Mouse (Mus musculus) kidney, adult 2 months (tissue): ENCODE data around the gene Pmm1.

ENCODE experiments used
- CTCF ChIP-seq: fragments of 200-500 bp; conservative IDR thresholded peaks from 2 replicates; pipeline ENCODE4 v1.5.1; 2011; ENCODE audit warnings: low read depth, mild to moderate bottlenecking, control low read depth, low read length, moderate library complexity, mixed read lengths; ENCODE audit not compliant: insufficient read depth, insufficient read length
- POLR2A ChIP-seq: fragments of 200-500 bp; IDR thresholded peaks from one replicate; pipeline ENCODE4 v1.6.1; 2011; ENCODE audit warnings: low read depth, low read length, control low read depth

DNA sequence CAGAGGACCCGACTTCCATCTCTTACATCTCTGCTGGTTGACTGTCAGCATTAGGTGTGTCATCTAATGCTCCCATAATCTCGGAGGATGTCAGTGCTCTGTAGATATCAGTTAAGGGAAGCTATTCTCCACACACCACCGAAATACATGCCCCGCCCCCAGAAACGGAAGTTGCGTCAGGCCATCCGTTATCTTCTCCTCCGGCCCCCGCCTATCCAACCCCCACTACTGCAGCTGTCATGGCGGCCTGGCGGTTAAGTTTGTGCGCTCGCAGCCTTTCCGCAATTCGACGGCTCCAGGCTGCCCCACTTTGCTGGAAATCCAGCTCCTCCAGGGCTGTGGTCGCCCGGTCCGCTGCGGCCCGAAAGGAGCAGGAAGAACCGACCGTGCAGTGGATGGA, 19.6 kb upstream of the Pmm1 start, which contains the start of gene 1700029P11Rik:
- TF ChIP-seq POLR2A (no peak), CTCF (no peak)
